Mouse (Mus musculus) limb, embryonic 14.5 days (tissue): ENCODE measurements around the gene Gm49387. TPM values are rescaled to one million over a fixed set of nuclear protein-coding genes. Genes with fewer than 3 reads are reported as not detected.

Source experiments
- ATAC-seq: fragments of 200-750 bp; cut with Nextera tagmentation; 2 replicates; pipeline ENCODE4 v1.8.0; 2017; ENCODE audit warnings: low read depth, moderate number of reproducible peaks, moderate TSS enrichment; ENCODE audit not compliant: low FRiP score
- DNase-seq: peaks from one replicate; pipeline ENCODE4 v3.0.0-alpha.2; 2015; ENCODE audit warnings: low spot score
- H3K27ac ChIP-seq: fragments of 300-500 bp; sonication (generic); replicated peaks from 2 replicates; pipeline ENCODE4 v1.5.1; 2014; ENCODE audit warnings: low read depth, mild to moderate bottlenecking, low read length, moderate library complexity, mixed read lengths
- H3K27me3 ChIP-seq: fragments of 300-500 bp; sonication (generic); 2 replicates; pipeline ENCODE4 v1.6.1; 2014; ENCODE audit warnings: low read length, mixed read lengths; ENCODE audit not compliant: control insufficient read depth, insufficient read depth
- H3K36me3 ChIP-seq: fragments of 300-500 bp; sonication (generic); 2 replicates; pipeline ENCODE4 v1.6.1; 2014; ENCODE audit warnings: mild to moderate bottlenecking, low read length, moderate library complexity, mixed read lengths; ENCODE audit not compliant: control insufficient read depth, insufficient read depth
- H3K4me1 ChIP-seq: fragments of 300-500 bp; sonication (generic); 2 replicates; pipeline ENCODE4 v1.6.1; 2014; ENCODE audit warnings: antibody characterized with exemption, low read length, mixed read lengths; ENCODE audit not compliant: control insufficient read depth, insufficient read depth
- H3K4me2 ChIP-seq: fragments of 300-500 bp; sonication (generic); replicated peaks from 2 replicates; pipeline ENCODE4 v1.6.1; 2014; ENCODE audit warnings: low read depth, mild to moderate bottlenecking, low read length, moderate library complexity; ENCODE audit not compliant: severe bottlenecking
- H3K4me3 ChIP-seq: fragments of 300-500 bp; sonication (generic); replicated peaks from 2 replicates; pipeline ENCODE4 v1.5.1; 2014; ENCODE audit warnings: low read length
- H3K9ac ChIP-seq: fragments of 300-500 bp; sonication (generic); 2 replicates; pipeline ENCODE4 v1.6.1; 2014; ENCODE audit warnings: mild to moderate bottlenecking, low read depth, low read length, moderate library complexity; ENCODE audit not compliant: severe bottlenecking
- H3K9me3 ChIP-seq: fragments of 300-500 bp; sonication (generic); 2 replicates; pipeline ENCODE4 v1.6.1; 2016; ENCODE audit warnings: low read length; ENCODE audit not compliant: control insufficient read depth
- POLR2A ChIP-seq: fragments of 200-500 bp; IDR thresholded peaks from 2 replicates; pipeline ENCODE4 v1.8.0; 2012; ENCODE audit warnings: inconsistent platforms, mild to moderate bottlenecking, moderate library complexity, borderline replicate concordance; ENCODE audit not compliant: insufficient read depth, insufficient read length; ENCODE audit errors: extremely low read depth
- WGBS: fragments of 180-500 bp; shearing (Covaris S2); extraction: QIAGEN DNeasy Blood & Tissue Kit; methylation state at CpG from one replicate; pipeline ENCODE4 v1.1.7; 2014; 5-methylcytosine and 5-hydroxymethylcytosine counted together
- polyA plus RNA-seq, 2 experiments: library from polyadenylated mRNA; depleted of rRNA in 1 of 2; stranded (reverse) in 1 of 2; unstranded in 1 of 2; fragments of >200 nt; fragmentation: Nextera tagmentation in 1 of 2; extraction: Ambion mirVana in 1 of 2; gene quantifications; 2 replicates each; pipeline versions ENCODE4 v1.2.1 to v1.2.3; 2012 to 2014

Gene Gm49387
- polyA plus RNA-seq, 2 experiments: 3.0 TPM; not detected in 1

DNA sequence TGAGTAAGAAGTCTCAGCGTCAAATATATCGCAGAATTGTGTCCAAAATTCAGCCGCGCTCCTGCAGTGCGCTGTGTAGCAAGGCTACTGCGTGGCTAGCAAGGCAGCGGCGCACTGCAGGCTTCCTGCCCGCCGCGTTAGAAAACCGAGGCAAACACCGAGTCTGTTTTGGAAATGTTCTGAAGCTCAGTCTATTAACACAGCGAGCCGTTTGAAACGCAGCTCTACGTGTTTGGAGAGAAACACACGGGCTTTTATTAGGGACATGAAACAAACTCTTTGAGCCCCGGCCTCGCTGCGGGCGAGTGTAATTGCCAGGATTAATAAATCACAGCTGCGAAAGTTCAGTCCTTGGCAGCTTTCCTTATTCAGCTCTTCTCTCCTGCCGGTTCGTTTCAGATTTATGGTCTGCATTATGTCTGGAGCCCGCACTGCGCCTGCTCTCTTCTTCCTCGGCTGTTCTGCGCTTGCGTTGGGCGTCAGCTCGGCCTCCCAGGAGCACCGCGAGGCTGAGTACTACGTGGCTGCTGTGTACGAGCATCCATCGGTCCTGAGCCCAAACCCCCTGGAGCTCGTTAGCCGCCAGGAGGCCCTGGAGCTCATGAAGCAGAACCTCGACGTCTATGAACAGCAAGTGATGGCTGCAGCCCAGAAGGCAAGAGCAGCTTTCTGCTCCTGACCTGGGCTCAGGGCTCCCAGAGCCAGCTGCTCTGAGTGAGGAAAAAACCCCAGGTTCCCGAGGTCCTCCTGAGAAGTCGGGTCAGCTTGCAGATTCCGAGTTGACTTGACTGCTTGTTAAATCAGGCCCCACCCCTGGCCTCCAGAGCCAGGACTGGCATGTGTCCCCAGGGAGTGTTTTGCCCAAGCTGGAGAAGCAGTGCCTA lies 21.2 kb upstream of the Gm49387 start:
- ATAC-seq (peak; percentile 91), DNase-seq (peak; percentile 97)
- Histone ChIP-seq H3K9ac (peak overlapping the region; percentile 55), H3K4me2 (peak overlapping the region; percentile 60), H3K4me3 (peak overlapping the region; percentile 27), H3K4me1 (peaks cover 85% of the 10 kb centered on the region), H3K9me3 (no peaks in the 10 kb centered on the region), H3K27ac (peak overlapping the region; percentile 99), H3K27me3 (no peaks in the 10 kb centered on the region), H3K36me3 (peaks cover 2% of the 10 kb centered on the region; the same call in 1 of the 2 replicates)
- peak; percentile 38; the same call in 1 of the 2 replicates for TF ChIP-seq POLR2A
- 2% methylated on average over 44 of the region's 44 CpGs for WGBS

DNA sequence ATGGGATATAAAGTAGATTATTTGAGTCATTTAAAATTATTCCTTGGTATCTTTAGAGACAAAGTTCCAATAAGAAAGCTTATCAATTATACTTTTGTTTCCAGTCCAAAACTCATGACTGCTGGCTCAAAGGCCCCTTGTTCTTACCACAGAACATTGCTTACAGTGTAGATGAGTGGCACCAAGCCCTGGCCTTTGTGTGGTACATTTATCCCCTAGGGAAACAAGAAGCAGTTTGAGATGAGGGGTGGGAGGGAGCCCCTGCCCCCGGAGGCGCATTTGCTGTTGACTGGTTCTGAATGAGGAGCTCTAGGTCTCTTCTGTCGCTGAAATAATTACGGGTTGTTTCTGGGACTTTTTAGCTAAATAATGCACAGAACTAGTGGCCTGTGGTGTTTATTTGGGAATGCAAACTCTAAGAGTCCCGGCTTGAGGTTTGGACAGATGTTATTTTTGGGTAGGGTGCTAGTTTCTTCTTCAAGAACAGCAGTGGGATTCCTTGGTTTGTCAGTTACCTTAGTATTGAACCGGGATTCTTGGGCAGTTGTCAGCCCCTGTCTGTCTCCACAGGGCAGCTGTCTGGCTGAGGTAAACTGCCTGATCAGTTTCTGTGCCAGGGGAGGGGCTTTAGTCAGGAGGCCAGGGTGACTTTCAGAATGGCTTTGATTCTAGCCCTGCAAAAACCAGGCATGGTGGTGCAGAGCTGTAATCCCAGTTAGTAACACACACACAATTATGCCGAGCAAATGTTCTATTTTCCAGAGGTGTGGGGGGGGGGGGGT lies 19.8 kb upstream of the Gm49387 start:
- no peaks in the 10 kb centered on the region for H3K9me3 ChIP-seq
- H3K36me3 ChIP-seq: no peaks in the 10 kb centered on the region
- 0 out of 2 replicates have a peak overlapping the region, but pooled peaks have one; percentile 3 for H3K9ac ChIP-seq
- DNase-seq (peak; percentile 42), ATAC-seq (no peak)
- TF ChIP-seq POLR2A: no peak
- H3K27me3 ChIP-seq: no peaks in the 10 kb centered on the region
- 43% methylated on average over 7 of the region's 7 CpGs for WGBS
- H3K4me1 ChIP-seq: peaks cover 78% of the 10 kb centered on the region
- H3K4me2 ChIP-seq: no peak overlapping the region
- H3K27ac ChIP-seq: peak overlapping the region; percentile 99
- no peak overlapping the region for H3K4me3 ChIP-seq

DNA sequence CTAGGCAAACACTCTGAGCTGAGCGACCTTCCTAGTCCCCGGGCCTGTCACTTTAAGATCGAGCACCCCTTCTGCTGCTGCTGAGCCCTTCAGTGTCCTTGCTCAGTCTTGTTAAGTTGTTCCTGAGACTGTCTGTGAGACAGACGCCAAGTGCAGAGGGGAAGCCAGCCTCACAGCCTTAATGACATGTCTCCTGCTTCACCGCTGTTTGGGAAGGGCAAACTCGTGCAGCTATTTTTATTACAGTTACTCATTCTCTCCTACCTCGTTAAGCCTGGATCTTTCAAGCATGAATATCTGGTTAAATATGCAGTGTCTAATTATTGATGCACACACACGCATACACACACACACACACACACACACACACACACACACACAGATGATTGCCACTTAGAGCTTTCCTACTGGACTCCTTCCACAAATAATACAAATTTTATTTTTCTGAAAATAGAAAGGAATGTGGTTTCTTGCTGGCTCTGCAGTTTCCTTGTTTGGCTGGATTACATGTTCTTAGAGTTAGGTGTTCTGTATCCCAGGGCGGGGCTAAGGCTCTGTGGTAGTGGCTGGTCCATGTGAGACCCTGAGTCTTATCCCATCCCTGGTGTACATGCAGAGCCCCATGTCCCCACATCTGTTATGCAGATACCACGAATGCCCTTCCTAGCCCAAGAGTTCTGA lies 19.0 kb upstream of the Gm49387 start:
- Histone ChIP-seq H3K27me3 (no peaks in the 10 kb centered on the region), H3K4me1 (peaks cover 69% of the 10 kb centered on the region), H3K9ac (no peak overlapping the region), H3K27ac (peak overlapping the region; percentile 99), H3K4me3 (no peak overlapping the region), H3K4me2 (peak overlapping the region; percentile 9; the same call in 1 of the 2 replicates), H3K36me3 (no peaks in the 10 kb centered on the region), H3K9me3 (no peaks in the 10 kb centered on the region)
- ATAC-seq (peak; percentile 21), DNase-seq (peak; percentile 77)
- 28% methylated on average over 10 of the region's 10 CpGs for WGBS
- TF ChIP-seq POLR2A: no peak

DNA sequence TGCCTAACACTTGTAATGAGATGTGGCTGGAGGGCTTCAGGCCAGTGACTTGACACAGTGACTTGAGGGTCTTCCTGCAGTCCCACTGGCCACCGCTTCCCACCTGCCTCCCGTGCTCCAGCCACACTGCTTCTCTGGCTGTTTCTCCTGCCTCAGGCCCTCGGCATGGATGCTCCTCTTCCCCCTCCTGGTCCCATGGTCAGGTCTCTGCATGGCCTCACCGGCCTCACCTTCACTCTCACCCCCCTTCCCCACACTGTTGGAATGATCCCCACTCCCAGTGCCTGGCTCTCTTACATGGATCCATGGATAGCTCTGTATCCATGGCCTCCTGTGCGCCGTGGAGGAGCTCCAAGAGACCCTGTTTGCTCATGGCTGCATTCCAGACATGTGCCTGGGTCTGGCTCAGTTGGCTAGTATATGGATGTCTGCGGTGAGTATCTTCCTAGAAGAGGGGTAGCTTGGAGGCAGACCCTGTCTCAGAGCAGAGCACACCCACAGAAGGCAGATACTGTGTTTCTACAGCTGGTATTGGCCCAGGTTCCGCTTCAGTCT lies 17.5 kb upstream of the Gm49387 start:
- no peaks in the 10 kb centered on the region for H3K36me3 ChIP-seq
- ATAC-seq: no peak
- H3K4me3 ChIP-seq: no peak overlapping the region
- no peak for DNase-seq
- no peak for TF ChIP-seq POLR2A
- no peaks in the 10 kb centered on the region for H3K9me3 ChIP-seq
- H3K9ac ChIP-seq: no peak overlapping the region
- no peak overlapping the region for H3K27ac ChIP-seq
- WGBS: 88% methylated on average over 8 of the region's 8 CpGs
- no peaks in the 10 kb centered on the region for H3K27me3 ChIP-seq
- no peak overlapping the region for H3K4me2 ChIP-seq
- peaks cover 55% of the 10 kb centered on the region for H3K4me1 ChIP-seq
